Mouse (Mus musculus): ENCODE measurements around the gene Ehd1. TPM values are rescaled to one million over a fixed set of nuclear protein-coding genes. Genes with fewer than 3 reads are reported as not detected.
A peak's percentile ranks its signal among the peaks of the same experiment; 100 is the strongest.
"Not testable (repeated sequence)": the region's sequence is repeated elsewhere in the genome, so short reads cannot be mapped to it uniquely, and the experiment has no call there.

Ehd1 gene
- polyA plus RNA-seq, 1 experiment from 2014 or later, result 46.0 TPM

DNA sequence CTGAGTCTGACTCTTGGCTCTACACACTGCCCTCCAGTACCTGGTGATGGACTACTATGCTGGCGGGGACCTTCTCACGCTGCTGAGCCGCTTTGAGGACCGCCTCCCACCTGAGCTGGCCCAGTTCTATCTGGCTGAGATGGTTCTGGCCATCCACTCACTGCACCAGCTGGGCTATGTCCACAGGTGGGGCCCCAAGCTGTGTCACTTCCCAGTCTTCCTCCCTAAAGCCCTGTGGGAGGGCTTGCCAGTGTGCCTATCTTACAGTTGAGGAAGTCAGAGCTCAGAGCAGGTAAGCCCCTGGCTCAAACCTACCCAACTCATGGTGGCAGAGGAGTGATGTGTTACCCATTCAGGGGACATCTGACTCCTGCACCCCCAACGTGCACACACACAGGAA, 33.7 kb downstream of the Ehd1 start:
- Histone ChIP-seq H3K4me1 (ENCODE audit: control insufficient read depth, insufficient read depth, low read length) (0 out of 2 replicates have a peak, but pooled peaks cover 9% of the 10 kb centered on the region), H3K9ac (ENCODE audit: low read depth, low read length) (no peak overlapping the region), H3K27ac (ENCODE audit: low read depth, low read length) (no peak overlapping the region), H3K9me3 (ENCODE audit: control insufficient read depth, low read length) (no peaks in the 10 kb centered on the region), H3K36me3 (ENCODE audit: control insufficient read depth, insufficient read depth, low read length) (peaks cover 40% of the 10 kb centered on the region), H3K4me2 (replicated peaks; ENCODE audit: low read depth, low read length) (no peak overlapping the region), H3K27me3 (ENCODE audit: control insufficient read depth, insufficient read depth, low read length) (no peaks in the 10 kb centered on the region), H3K4me3 (ENCODE audit: low read length) (no peak overlapping the region)
- WGBS, result 90% methylated on average over 5 of the region's 5 CpGs
- no peak for ATAC-seq (ENCODE audit: low FRiP score, low TSS enrichment)

GRCm38 (mm10) chr19:6311783-6312182, 35.3 kb downstream of the Ehd1 start:
- not testable (repeated sequence) for H3K9me3 ChIP-seq (ENCODE audit: control insufficient read depth, low read length); H3K4me2 ChIP-seq (replicated peaks; ENCODE audit: low read depth, low read length); ATAC-seq (ENCODE audit: low FRiP score, low TSS enrichment); H3K27me3 ChIP-seq (ENCODE audit: control insufficient read depth, insufficient read depth, low read length); H3K4me1 ChIP-seq (ENCODE audit: control insufficient read depth, insufficient read depth, low read length); H3K9ac ChIP-seq (ENCODE audit: low read depth, low read length); H3K4me3 ChIP-seq (ENCODE audit: low read length); H3K27ac ChIP-seq (ENCODE audit: low read depth, low read length)
- peaks cover 53% of the 10 kb centered on the region for H3K36me3 ChIP-seq (ENCODE audit: control insufficient read depth, insufficient read depth, low read length)
- WGBS, result 97% methylated on average over 3 of the region's 3 CpGs

- 92% methylated on average over 8 of the region's 8 CpGs for WGBS
- H3K36me3 ChIP-seq (ENCODE audit: control insufficient read depth, insufficient read depth, low read length), result peaks cover 66% of the 10 kb centered on the region
- no peak for ATAC-seq (ENCODE audit: low FRiP score, low TSS enrichment)
- no peak overlapping the region for H3K9ac ChIP-seq (ENCODE audit: low read depth, low read length)
- no peaks in the 10 kb centered on the region for H3K4me1 ChIP-seq (ENCODE audit: control insufficient read depth, insufficient read depth, low read length)
- H3K27ac ChIP-seq (ENCODE audit: low read depth, low read length), result no peak overlapping the region
- no peaks in the 10 kb centered on the region for H3K27me3 ChIP-seq (ENCODE audit: control insufficient read depth, insufficient read depth, low read length)
- H3K4me2 ChIP-seq (replicated peaks; ENCODE audit: low read depth, low read length), result no peak overlapping the region
- H3K9me3 ChIP-seq (ENCODE audit: control insufficient read depth, low read length), result no peaks in the 10 kb centered on the region
- no peak overlapping the region for H3K4me3 ChIP-seq (ENCODE audit: low read length)
Observed at GRCm38 (mm10) chr19:6313796-6314195, 37.3 kb downstream of the Ehd1 start.

- 74% methylated on average over 8 of the region's 8 CpGs for WGBS
- no peaks in the 10 kb centered on the region for H3K4me1 ChIP-seq (ENCODE audit: control insufficient read depth, insufficient read depth, low read length)
- H3K4me2 ChIP-seq (replicated peaks; ENCODE audit: low read depth, low read length), result no peak overlapping the region
- H3K4me3 ChIP-seq (ENCODE audit: low read length), result no peak overlapping the region
- H3K36me3 ChIP-seq (ENCODE audit: control insufficient read depth, insufficient read depth, low read length), result peaks cover 67% of the 10 kb centered on the region
- H3K27ac ChIP-seq (ENCODE audit: low read depth, low read length), result no peak overlapping the region
- H3K9me3 ChIP-seq (ENCODE audit: control insufficient read depth, low read length), result no peaks in the 10 kb centered on the region
- H3K27me3 ChIP-seq (ENCODE audit: control insufficient read depth, insufficient read depth, low read length), result no peaks in the 10 kb centered on the region
- no peak overlapping the region for H3K9ac ChIP-seq (ENCODE audit: low read depth, low read length)
- no peak for ATAC-seq (ENCODE audit: low FRiP score, low TSS enrichment)
Observed at GRCm38 (mm10) chr19:6314513-6314912, 38.0 kb downstream of the Ehd1 start.

GRCm38 (mm10) chr19:6315573-6315972, 39.0 kb downstream of the Ehd1 start:
- Histone ChIP-seq H3K27ac (ENCODE audit: low read depth, low read length) (no peak overlapping the region), H3K36me3 (ENCODE audit: control insufficient read depth, insufficient read depth, low read length) (peaks cover 72% of the 10 kb centered on the region)
- WGBS, result 81% methylated on average over 14 of the region's 14 CpGs

GRCm38 (mm10) chr19:6318145-6318544, 41.6 kb downstream of the Ehd1 start:
- Histone ChIP-seq H3K27ac (ENCODE audit: low read depth, low read length) (no peak overlapping the region), H3K4me2 (replicated peaks; ENCODE audit: low read depth, low read length) (no peak overlapping the region), H3K4me3 (ENCODE audit: low read length) (no peak overlapping the region), H3K27me3 (ENCODE audit: control insufficient read depth, insufficient read depth, low read length) (no peaks in the 10 kb centered on the region), H3K9ac (ENCODE audit: low read depth, low read length) (no peak overlapping the region), H3K4me1 (ENCODE audit: control insufficient read depth, insufficient read depth, low read length) (no peaks in the 10 kb centered on the region), H3K9me3 (ENCODE audit: control insufficient read depth, low read length) (no peaks in the 10 kb centered on the region), H3K36me3 (ENCODE audit: control insufficient read depth, insufficient read depth, low read length) (peaks cover 67% of the 10 kb centered on the region)
- ATAC-seq (ENCODE audit: low FRiP score, low TSS enrichment), result no peak
- 91% methylated on average over 12 of the region's 12 CpGs for WGBS

More at GRCm38 (mm10) chr19:6315573-6315972, 39.0 kb downstream of the Ehd1 start:
- ATAC-seq (ENCODE audit: low FRiP score, low TSS enrichment), result no peak
- no peak overlapping the region for H3K4me2 ChIP-seq (replicated peaks; ENCODE audit: low read depth, low read length)
- H3K4me3 ChIP-seq (ENCODE audit: low read length), result no peak overlapping the region
- H3K4me1 ChIP-seq (ENCODE audit: control insufficient read depth, insufficient read depth, low read length), result no peaks in the 10 kb centered on the region
- no peaks in the 10 kb centered on the region for H3K9me3 ChIP-seq (ENCODE audit: control insufficient read depth, low read length)
- H3K27me3 ChIP-seq (ENCODE audit: control insufficient read depth, insufficient read depth, low read length), result no peaks in the 10 kb centered on the region
- no peak overlapping the region for H3K9ac ChIP-seq (ENCODE audit: low read depth, low read length)

DNA sequence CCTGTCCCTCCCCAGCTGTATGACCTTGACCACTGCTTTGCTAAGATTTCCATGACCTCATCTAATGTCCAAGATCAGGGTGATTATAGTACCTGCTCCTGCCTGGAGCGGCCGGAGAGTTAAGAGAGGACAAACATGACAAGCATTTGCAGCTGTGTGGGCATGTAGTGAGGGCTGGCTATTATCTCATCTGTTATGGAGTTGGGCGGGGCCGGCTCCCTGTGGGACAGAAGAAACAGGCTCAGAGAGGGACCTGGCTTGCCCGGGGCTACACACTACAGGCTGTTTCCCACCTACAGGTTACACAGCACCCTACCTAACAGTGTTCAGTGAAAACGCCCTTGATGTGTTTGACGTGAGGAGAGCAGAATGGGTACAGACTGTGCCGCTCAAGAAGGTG, 44.8 kb downstream of the Ehd1 start:
- no peak for ATAC-seq (ENCODE audit: low FRiP score, low TSS enrichment)

DNA sequence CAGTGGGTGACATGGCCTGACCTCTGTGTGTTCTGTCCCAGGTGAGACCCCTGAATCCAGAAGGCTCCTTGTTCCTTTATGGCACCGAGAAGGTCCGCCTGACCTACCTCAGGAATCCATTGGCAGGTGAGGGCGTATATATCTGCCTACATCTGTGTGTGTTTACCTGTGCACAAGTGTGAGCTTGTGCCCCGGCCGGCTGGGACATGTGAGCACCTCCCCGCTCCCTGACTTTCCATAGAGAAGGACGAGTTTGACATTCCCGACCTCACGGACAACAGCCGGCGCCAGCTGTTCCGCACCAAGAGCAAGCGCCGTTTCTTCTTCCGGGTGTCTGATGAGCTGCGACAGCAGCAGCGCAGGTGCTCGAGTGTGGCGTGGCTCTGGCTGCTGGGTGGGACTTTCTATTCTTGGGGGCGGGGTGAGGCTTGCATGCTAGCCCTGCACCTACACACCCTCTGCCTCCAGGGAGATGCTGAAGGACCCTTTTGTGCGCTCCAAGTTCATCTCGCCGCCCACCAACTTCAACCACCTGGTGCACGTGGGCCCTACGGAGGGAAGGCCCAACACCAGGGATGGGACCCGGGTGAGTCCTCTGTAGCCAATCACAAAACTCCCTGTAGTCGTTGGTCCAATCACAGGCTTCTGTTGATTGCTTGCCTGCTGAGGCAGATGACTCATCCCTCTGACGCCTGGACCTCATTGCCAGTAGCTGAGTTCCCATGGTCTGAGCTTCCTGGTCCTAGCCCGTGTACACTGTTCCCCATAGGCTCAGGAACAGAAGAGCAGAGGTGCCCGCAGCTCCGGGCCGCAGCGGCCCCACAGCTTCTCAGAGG, 45.5 kb downstream of the Ehd1 start:
- WGBS, result 76% methylated on average over 33 of the region's 33 CpGs
- no peak overlapping the region for H3K4me3 ChIP-seq (ENCODE audit: low read length)
- H3K9me3 ChIP-seq (ENCODE audit: control insufficient read depth, low read length), result no peaks in the 10 kb centered on the region
- H3K27me3 ChIP-seq (ENCODE audit: control insufficient read depth, insufficient read depth, low read length), result no peaks in the 10 kb centered on the region
- no peak overlapping the region for H3K9ac ChIP-seq (ENCODE audit: low read depth, low read length)
- peaks cover 33% of the 10 kb centered on the region for H3K36me3 ChIP-seq (ENCODE audit: control insufficient read depth, insufficient read depth, low read length)
- ATAC-seq (ENCODE audit: low FRiP score, low TSS enrichment), result peak; percentile 41; the same call in 1 of the 2 replicates
- no peak overlapping the region for H3K4me2 ChIP-seq (replicated peaks; ENCODE audit: low read depth, low read length)
- no peak overlapping the region for H3K27ac ChIP-seq (ENCODE audit: low read depth, low read length)
- H3K4me1 ChIP-seq (ENCODE audit: control insufficient read depth, insufficient read depth, low read length), result no peaks in the 10 kb centered on the region

More for the DNA sequence above, 44.8 kb downstream of the Ehd1 start:
- peaks cover 38% of the 10 kb centered on the region for H3K36me3 ChIP-seq (ENCODE audit: control insufficient read depth, insufficient read depth, low read length)
- H3K4me3 ChIP-seq (ENCODE audit: low read length), result no peak overlapping the region
- 85% methylated on average over 8 of the region's 8 CpGs for WGBS
- no peak overlapping the region for H3K4me2 ChIP-seq (replicated peaks; ENCODE audit: low read depth, low read length)
- no peak overlapping the region for H3K27ac ChIP-seq (ENCODE audit: low read depth, low read length)
- no peaks in the 10 kb centered on the region for H3K4me1 ChIP-seq (ENCODE audit: control insufficient read depth, insufficient read depth, low read length)
- no peak overlapping the region for H3K9ac ChIP-seq (ENCODE audit: low read depth, low read length)
- no peaks in the 10 kb centered on the region for H3K9me3 ChIP-seq (ENCODE audit: control insufficient read depth, low read length)
- no peaks in the 10 kb centered on the region for H3K27me3 ChIP-seq (ENCODE audit: control insufficient read depth, insufficient read depth, low read length)

DNA sequence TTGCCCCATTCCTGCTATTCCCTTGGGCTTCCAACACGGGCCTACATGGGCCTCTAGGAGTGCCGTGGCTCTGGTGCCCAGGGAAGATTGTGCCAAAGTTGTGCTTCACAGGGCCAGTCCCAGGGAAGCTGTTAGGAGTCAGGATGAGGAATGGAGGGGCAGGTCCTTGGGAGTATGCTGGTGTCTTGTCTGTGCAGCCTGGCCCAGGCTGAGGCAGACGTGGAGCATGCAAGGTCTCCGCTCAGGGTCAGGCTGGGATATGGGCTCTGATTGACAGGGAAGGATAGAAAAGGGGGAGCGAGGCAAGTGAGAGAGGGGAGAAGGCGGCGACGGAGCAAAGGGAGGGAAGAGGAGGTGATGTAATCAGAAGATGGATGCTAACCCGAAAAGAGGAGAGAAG, 48.2 kb downstream of the Ehd1 start:
- no peak for ATAC-seq (ENCODE audit: low FRiP score, low TSS enrichment)
- Histone ChIP-seq H3K4me1 (ENCODE audit: control insufficient read depth, insufficient read depth, low read length) (no peaks in the 10 kb centered on the region), H3K9me3 (ENCODE audit: control insufficient read depth, low read length) (no peaks in the 10 kb centered on the region), H3K4me3 (ENCODE audit: low read length) (no peak overlapping the region), H3K9ac (ENCODE audit: low read depth, low read length) (no peak overlapping the region), H3K36me3 (ENCODE audit: control insufficient read depth, insufficient read depth, low read length) (peaks cover 18% of the 10 kb centered on the region), H3K27ac (ENCODE audit: low read depth, low read length) (no peak overlapping the region), H3K27me3 (ENCODE audit: control insufficient read depth, insufficient read depth, low read length) (no peaks in the 10 kb centered on the region), H3K4me2 (replicated peaks; ENCODE audit: low read depth, low read length) (no peak overlapping the region)
- 82% methylated on average over 9 of the region's 9 CpGs for WGBS
